Mouse (Mus musculus) CD8-positive naive resting alpha-beta T cell, adult 2 months (primary cell): ENCODE results near the gene Ppcdc.
A peak's percentile ranks its signal among the peaks of the same experiment; 100 is the strongest.

Experiments used
- DNase-seq, 2 experiments: peaks; one replicate each; pipeline ENCODE4 v3.0.0; 2022; ENCODE audit warnings: low read depth in 2 of 2, low spot score in 2 of 2

Gene Ppcdc

DNA sequence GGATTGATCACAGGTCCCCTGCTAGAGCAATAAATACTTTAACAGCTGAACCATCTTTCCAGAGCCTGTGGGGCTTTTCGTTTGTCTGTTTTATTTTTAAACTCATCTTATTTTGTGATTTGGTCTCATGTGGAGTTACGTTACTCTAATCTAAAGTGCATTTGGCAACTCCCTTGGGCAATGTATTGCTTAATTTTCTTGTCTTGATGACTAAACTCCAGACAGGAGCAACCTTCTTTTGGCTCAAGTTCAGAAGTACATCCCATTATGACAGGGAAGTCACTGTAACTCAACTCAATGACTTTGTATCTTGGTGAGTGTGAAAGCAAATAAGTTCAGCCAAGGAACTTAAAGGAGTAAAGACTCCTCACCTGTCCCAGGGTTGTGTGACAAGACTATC is 55.3 kb downstream of the Ppcdc start:
- DNase-seq, result no peak

DNA sequence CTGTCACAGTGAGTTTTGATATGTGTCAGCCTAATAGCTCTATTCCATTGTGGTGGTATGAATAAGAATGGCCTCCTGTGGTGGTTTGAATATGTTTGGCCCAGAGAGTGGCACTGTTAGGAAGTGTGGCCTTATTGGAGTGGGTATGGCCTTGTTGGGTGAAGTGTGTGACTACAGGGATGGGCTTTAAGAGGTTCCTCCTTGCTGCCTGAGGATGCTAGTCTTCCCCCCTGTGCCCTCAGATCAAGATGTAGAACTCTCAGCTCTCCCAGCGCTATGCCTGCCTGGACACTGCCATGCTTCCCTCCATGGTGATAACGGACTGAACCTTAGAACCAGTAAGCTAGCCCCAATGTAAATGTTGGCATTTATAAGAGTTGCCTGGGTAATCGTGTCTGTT is 78.9 kb downstream of the Ppcdc start:
- DNase-seq, result no peak

DNA sequence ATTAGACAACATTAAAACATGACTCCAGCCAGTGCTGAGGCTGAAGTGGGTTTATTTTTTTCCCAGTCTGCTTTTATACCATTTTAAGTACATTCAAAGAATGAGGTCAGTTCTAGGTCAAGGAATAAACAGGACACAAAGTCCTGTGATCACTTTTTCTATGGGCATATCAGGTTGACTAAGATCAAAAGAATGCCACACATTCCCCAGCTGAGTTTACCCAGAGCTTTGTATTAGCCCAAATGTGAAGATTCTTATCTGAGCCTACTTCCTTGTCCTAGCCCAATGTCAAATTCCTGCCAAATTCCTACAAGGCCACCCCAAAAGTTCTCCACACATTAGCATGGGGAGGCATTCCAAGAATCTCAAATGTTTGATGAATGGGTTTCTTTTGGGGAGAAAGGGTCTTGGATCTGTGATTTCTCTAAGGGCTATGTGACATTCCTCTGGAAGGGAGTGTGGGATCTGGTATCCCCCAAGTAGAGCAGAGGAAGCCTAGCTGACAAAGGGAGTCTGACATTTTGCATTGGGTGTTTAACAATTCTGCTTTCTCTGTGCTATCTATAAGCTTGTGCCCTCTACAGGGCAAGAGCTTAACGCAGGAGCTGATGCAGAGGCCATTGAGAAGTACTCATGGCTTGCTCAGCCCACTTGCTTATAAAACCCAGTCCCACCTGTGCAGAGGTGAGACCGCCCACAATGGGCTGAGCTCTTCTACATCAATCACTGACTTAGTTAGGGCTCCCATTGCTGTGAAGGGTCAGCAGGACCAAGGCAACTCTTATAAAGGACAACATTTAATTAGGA is 85.3 kb downstream of the Ppcdc start:
- DNase-seq, result no peak

DNA sequence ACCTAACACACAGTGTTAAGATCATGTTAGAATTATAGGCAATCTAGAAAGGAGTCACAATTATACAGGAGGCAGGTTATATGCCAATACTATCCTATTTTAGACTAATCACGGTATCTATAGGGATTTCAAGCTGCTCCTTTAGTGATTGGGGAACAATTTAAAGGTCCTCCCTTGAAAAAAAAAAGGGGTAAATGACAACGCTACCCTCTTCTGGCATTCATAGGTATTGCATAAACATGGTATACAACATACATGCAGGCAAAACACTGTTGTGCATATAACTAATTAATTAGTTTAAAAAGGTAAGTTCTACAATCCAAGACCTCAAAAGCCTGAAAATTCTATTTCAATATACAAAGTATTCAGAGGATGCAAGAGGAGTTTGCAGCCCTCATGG is 88.6 kb downstream of the Ppcdc start:
- DNase-seq, result peak; percentile 34 to 66

GRCm38 (mm10) chr9:57345902-57346301 is 94.0 kb downstream of the Ppcdc start:
- DNase-seq, result no peak

DNA sequence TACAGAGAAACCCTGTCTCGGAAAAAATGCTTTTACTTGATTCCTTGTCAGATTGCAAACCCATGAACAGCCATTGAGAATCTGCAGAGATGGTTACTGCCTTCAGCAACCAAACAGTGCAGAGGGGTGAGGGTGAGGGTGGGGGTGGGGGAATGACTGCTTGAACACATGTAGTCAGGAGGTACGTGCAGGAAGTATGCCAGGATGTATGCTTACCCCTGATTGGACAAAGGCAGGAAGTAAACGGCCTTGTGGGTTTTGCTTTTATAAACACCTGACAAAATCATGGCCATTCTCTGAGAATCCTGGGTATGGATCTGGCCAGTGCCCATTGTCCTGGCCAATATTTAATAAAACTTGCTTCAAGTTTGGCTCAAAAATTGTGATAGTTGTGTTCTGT is 96.2 kb downstream of the Ppcdc start:
- DNase-seq, result no peak

- no peak for DNase-seq
Measured at GRCm38 (mm10) chr9:57342906-57343474, 96.9 kb downstream of the Ppcdc start.

DNA sequence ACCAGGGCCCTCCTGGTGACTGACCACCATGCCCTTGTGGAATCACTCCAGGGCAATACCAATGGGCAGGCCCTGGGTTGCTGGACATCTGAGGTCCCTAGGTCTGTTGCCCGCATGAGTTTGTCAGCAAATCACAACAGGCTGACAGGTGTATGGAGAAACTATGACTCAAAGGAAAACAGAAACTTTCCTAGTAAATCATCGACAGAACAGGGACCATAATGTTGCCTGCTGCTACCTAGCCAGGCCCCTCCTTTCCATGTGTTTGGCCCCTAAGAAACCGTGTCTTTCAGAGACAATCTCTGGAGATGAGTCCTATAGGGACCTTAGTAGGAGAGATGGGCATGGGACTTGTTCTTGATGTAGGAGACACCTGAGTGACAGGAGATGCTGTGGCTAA is 97.7 kb downstream of the Ppcdc start:
- DNase-seq, result no peak

GRCm38 (mm10) chr9:57340361-57340760 is 99.6 kb downstream of the Ppcdc start:
- no peak for DNase-seq

- DNase-seq, result peak; percentile 83 to 88
Measured at GRCm38 (mm10) chr9:57339577-57340210, 100.2 kb downstream of the Ppcdc start.

DNA sequence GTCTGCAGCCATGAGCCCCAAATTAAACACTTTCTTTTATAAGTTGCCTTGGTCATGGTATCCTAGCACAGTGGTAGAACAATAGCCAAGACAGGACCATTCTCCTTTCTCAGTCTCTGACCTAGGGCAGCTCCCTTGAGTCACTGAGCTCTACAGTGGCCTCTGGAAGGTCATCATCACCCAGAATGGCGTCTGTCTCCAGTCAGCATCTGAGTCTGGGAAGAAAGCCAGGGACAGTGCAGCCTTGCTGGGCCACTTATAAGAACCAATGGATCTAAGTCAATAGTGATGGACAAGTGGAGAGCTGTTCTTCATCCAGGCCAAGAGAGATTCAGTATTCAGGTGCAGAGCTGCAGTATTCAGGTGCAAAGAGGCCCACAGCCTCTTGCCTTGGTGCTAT is 101.2 kb downstream of the Ppcdc start:
- no peak for DNase-seq
